Mouse (Mus musculus) cerebellum, adult 2 months (tissue): ENCODE measurements around the gene Proser2. TPM values are rescaled to one million over a fixed set of nuclear protein-coding genes. Genes with fewer than 3 reads are reported as not detected.

ENCODE experiments used
- DNase-seq, 2 experiments: peaks; one replicate each; pipeline ENCODE4 v3.0.0; 2021
- H3K27ac ChIP-seq: fragments of 200-500 bp; 2 replicates; pipeline ENCODE4 v1.5.1; 2012; ENCODE audit warnings: low read length, control low read depth, inconsistent platforms; ENCODE audit not compliant: insufficient read depth
- H3K27me3 ChIP-seq: fragments of 200-500 bp; 2 replicates; pipeline ENCODE4 v1.6.1; 2012; ENCODE audit warnings: inconsistent platforms, mild to moderate bottlenecking, low read length, moderate library complexity; ENCODE audit not compliant: control insufficient read depth, insufficient read depth
- H3K4me1 ChIP-seq: fragments of 200-500 bp; 2 replicates; pipeline ENCODE4 v1.6.1; 2011; ENCODE audit warnings: low read length; ENCODE audit not compliant: control insufficient read depth, insufficient read depth
- H3K4me3 ChIP-seq: fragments of 200-500 bp; replicated peaks from 2 replicates; pipeline ENCODE3; 2011; ENCODE audit warnings: mild to moderate bottlenecking, low read depth, low read length, control low read depth; ENCODE audit not compliant: insufficient read depth
- CTCF ChIP-seq: fragments of 200-500 bp; IDR thresholded peaks from 2 replicates; pipeline ENCODE4 v1.5.1; 2011; ENCODE audit warnings: low read depth, mild to moderate bottlenecking, control low read depth, low read length, moderate library complexity, borderline replicate concordance; ENCODE audit not compliant: insufficient read depth
- POLR2A ChIP-seq: fragments of 200-500 bp; IDR thresholded peaks from 2 replicates; pipeline ENCODE4 v1.6.1; 2011; ENCODE audit warnings: low read length, control low read depth, borderline replicate concordance; ENCODE audit not compliant: insufficient read depth
- WGBS: fragments of 180-500 bp; shearing (Covaris S2); methylation state at CpG from one replicate; pipeline ENCODE4 v1.1.7; 2018; 5-methylcytosine and 5-hydroxymethylcytosine counted together
- polyA plus RNA-seq: library from polyadenylated mRNA; depleted of rRNA; stranded (reverse); fragments of >200 nt; gene quantifications from 2 replicates; pipeline ENCODE4 v1.2.3, GENCODE M21; 2012; rRNA removed

The Proser2 gene
- polyA plus RNA-seq, 1 experiment = 7.7 TPM

DNA sequence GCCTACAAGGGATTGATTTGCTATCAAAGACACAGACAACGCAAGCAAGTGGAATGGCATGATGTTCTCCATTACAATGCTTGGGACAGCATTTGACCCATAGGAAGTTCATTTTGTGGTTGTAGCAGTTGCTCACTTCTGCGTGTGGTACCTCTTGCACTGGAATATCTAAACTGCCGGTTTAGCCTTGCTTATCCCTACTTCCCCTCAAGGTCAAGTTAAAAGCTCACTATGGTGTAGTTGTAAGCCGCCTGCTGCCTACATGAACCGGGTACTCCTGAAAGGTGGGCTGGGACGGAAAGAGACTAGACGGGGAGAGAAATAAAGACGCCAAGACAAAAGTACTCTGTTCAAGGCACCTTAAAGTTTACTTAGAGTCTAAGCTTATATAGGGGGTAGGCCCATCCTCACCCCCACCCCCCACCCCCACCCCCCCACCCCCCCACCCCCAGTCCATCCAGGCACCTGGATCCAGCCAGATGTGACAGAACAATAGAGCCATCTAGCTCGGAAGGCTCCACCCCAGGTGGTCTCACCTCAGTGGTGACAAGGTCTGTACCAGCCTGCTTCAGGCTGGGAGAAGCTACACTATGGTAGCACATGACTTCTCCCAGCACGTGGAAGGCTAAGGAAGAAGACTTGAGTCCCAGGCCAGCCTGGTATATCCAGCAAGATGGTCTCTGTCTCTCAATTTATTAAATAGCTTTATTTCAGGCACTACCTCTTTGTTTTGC is 69.8 kb downstream of the Proser2 start:
- no peak overlapping the region for H3K27ac ChIP-seq
- no peak overlapping the region for H3K4me3 ChIP-seq
- no peaks in the 10 kb centered on the region for H3K27me3 ChIP-seq
- H3K4me1 ChIP-seq = no peaks in the 10 kb centered on the region
- TF ChIP-seq CTCF (no peak), POLR2A (no peak)
- 76% methylated on average over 10 of the region's 10 CpGs for WGBS
- no peak for DNase-seq

DNA sequence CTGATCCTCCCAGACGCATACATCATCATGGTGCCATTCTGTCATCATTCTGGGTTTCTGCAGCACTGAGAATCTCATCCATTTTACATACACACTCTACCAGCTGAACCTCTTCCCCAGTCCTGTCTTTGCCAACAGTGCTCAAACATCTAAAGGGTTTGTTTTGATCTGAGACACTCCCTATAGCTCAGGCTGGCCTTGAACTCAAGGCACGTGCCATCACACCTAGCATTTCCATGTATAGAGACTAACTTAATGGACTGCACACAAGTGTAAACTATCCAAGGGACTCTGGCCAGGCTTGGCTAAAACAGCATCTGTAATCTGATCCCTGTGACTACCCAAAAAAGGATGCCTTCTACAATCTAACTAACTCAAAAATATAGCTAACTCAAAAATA is 70.7 kb downstream of the Proser2 start:
- 89% methylated on average over 2 of the region's 2 CpGs for WGBS
- H3K4me3 ChIP-seq = no peak overlapping the region
- DNase-seq = no peak

DNA sequence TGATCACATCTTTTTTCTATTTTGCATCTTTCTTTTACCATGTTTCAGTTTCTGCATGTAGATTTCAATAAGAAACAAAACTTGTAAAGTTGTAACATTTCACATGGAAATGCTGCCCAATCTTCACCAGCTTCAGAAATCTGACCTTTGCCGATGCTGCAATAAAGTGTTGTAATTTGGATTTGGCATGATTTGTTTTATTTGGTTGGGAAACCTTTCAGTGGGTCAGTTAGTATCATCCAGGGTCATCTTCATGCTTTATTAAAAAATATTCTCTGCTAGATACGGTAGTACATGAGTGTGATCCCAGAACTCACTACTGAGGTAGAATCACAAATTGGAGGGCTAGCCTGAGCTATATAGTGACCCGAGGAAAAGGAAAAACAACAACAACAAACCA is 73.5 kb downstream of the Proser2 start:
- Histone ChIP-seq H3K27me3 (no peaks in the 10 kb centered on the region), H3K27ac (no peak overlapping the region), H3K4me1 (no peaks in the 10 kb centered on the region), H3K4me3 (no peak overlapping the region)
- WGBS = 95% methylated on average over 3 of the region's 3 CpGs
- no peak for TF ChIP-seq POLR2A
- no peak for TF ChIP-seq CTCF
- no peak for DNase-seq

More for the DNA sequence above, 70.7 kb downstream of the Proser2 start:
- Histone ChIP-seq H3K27me3 (no peaks in the 10 kb centered on the region), H3K4me1 (no peaks in the 10 kb centered on the region), H3K27ac (no peak overlapping the region)
- no peak for TF ChIP-seq POLR2A
- TF ChIP-seq CTCF = no peak

DNA sequence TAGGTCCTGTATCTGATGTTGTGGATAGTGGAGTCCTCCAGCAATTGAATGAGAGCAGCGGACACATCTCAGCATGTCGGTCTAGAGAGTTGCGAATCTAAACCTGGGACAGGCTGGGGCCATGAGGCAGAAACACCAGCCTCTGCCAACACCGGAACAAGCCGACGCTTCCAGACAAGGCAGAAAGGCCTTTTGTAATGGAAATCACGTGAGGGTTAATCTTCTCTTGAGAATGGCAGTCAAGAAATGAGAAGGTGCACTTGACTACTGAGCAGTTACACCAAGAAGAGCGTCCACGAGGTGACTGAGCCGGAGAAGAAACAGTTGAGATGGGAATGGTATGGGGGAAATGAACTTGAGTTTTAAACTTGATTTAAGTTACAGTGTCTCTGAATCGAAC is 74.5 kb downstream of the Proser2 start:
- DNase-seq = no peak
- no peak for TF ChIP-seq CTCF
- no peak for TF ChIP-seq POLR2A
- Histone ChIP-seq H3K4me1 (no peaks in the 10 kb centered on the region), H3K4me3 (no peak overlapping the region), H3K27me3 (no peaks in the 10 kb centered on the region), H3K27ac (no peak overlapping the region)
- WGBS = 78% methylated on average over 11 of the region's 11 CpGs

DNA sequence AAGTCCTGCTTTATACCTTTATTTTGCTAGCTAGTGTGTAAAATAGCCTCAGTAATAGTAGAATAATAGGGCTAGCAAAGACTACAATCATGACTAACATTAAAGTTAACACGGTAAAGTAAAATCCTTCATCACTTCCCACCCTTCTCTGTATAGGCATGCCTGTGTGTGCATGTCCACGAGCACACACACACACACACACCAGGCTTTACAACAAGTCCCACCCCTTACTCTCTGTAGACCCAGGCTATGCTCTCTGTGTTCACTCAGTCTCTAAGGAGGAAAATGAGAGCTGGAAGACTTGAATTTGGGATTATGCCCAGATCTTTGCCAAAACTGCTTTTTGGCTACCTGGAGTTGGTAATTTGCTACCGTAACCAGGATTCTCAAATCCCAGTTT is 81.0 kb downstream of the Proser2 start:
- DNase-seq = no peak
- TF ChIP-seq CTCF (no peak), POLR2A (no peak)
- Histone ChIP-seq H3K27me3 (no peaks in the 10 kb centered on the region), H3K4me1 (no peaks in the 10 kb centered on the region), H3K4me3 (no peak overlapping the region), H3K27ac (no peak overlapping the region)
- WGBS = 78% methylated on average over 3 of the region's 3 CpGs

DNA sequence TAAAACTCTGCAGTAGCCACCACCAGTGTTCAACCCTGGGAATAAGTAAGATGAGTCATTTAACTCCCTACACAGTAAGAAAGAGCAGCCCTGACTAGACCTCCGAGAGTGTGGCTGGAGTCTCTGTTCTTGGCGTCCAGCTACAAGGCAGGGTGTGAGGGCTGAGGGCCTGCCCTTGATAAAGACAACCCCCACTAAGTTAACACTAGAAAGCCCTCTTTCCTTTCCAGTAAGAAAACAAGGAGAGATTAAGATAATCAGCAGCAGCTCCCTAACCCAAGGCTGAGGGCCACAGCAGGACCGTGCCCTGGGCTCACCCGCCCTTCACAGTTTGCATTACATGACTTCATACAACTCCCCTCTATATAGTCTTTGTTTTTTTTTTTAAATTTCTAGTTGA is 81.4 kb downstream of the Proser2 start:
- DNase-seq = no peak
- 91% methylated on average over 4 of the region's 4 CpGs for WGBS
- Histone ChIP-seq H3K4me1 (no peaks in the 10 kb centered on the region), H3K27me3 (no peaks in the 10 kb centered on the region), H3K27ac (no peak overlapping the region), H3K4me3 (no peak overlapping the region)
- TF ChIP-seq CTCF = no peak
- TF ChIP-seq POLR2A = no peak

Other genes starting within 250 kb of the Proser2 start
- 119 and 123 TPM in 2 replicates for gene Sec61a2, start 234.8 kb downstream of the Proser2 start, polyA plus RNA-seq
- gene Dhtkd1, start 187.4 kb downstream of the Proser2 start, polyA plus RNA-seq = 7.2 and 9.5 TPM in 2 replicates
- gene Upf2, start 178.7 kb downstream of the Proser2 start, polyA plus RNA-seq = 19.3 and 21.8 TPM in 2 replicates
- gene Echdc3, start 82.8 kb upstream of the Proser2 start, polyA plus RNA-seq = 3.1 and 3.3 TPM in 2 replicates
- 15.5 and 16.5 TPM in 2 replicates for gene Usp6nl, start 192.5 kb upstream of the Proser2 start, polyA plus RNA-seq